Mouse (Mus musculus) liver, postnatal 0 days (tissue): ENCODE results near the gene Prn. TPM values are rescaled to one million over a fixed set of nuclear protein-coding genes. Genes with fewer than 3 reads are reported as not detected.

Experiments used
- ATAC-seq: fragments of 200-750 bp; cut with Nextera tagmentation; 2 replicates; pipeline ENCODE4 v1.8.0; 2017; ENCODE audit warnings: mild to moderate bottlenecking, moderate library complexity
- DNase-seq: peaks from one replicate; pipeline ENCODE4 v3.0.0-alpha.2; 2016
- H3K27ac ChIP-seq: fragments of 300-500 bp; sonication (generic); 2 replicates; pipeline ENCODE4 v1.5.1; 2014; ENCODE audit warnings: antibody characterized with exemption, moderate library complexity, mild to moderate bottlenecking, low read depth
- H3K27me3 ChIP-seq: fragments of 300-500 bp; sonication (generic); 2 replicates; pipeline ENCODE4 v1.6.1; 2014; ENCODE audit warnings: low read length, control low read depth, mixed read lengths; ENCODE audit not compliant: insufficient read depth
- H3K36me3 ChIP-seq: fragments of 300-500 bp; sonication (generic); replicated peaks from 2 replicates; pipeline ENCODE4 v1.6.1; 2014; ENCODE audit warnings: mild to moderate bottlenecking, control low read depth, low read length, moderate library complexity, mixed read lengths; ENCODE audit not compliant: insufficient read depth
- H3K4me1 ChIP-seq: fragments of 300-500 bp; sonication (generic); 2 replicates; pipeline ENCODE4 v1.6.1; 2014; ENCODE audit warnings: antibody characterized with exemption, mild to moderate bottlenecking, control low read depth; ENCODE audit not compliant: insufficient read depth
- H3K4me2 ChIP-seq: fragments of 300-500 bp; sonication (generic); 2 replicates; pipeline ENCODE4 v1.6.1; 2014; ENCODE audit warnings: low read depth, mild to moderate bottlenecking, low read length, moderate library complexity, mixed read lengths
- H3K4me3 ChIP-seq: fragments of 300-500 bp; sonication (generic); 2 replicates; pipeline ENCODE4 v1.5.1; 2014; ENCODE audit warnings: low read depth, low read length
- H3K9ac ChIP-seq: fragments of 300-500 bp; sonication (generic); replicated peaks from 2 replicates; pipeline ENCODE4 v1.6.1; 2014; ENCODE audit warnings: mild to moderate bottlenecking, moderate library complexity
- H3K9me3 ChIP-seq: fragments of 300-500 bp; sonication (generic); 2 replicates; pipeline ENCODE4 v1.6.1; 2016; ENCODE audit warnings: mild to moderate bottlenecking, control low read depth, low read length, mixed read lengths
- CTCF ChIP-seq: sonication (generic); IDR thresholded peaks from 2 replicates; pipeline ENCODE4 v1.5.1; 2016; ENCODE audit warnings: antibody characterized with exemption, low read depth
- EP300 ChIP-seq: IDR thresholded peaks from 2 replicates; pipeline ENCODE4 v1.6.1; 2016; ENCODE audit warnings: antibody characterized with exemption, low read depth, mild to moderate bottlenecking
- WGBS: fragments of 180-500 bp; shearing (Covaris S2); extraction: QIAGEN DNeasy Blood & Tissue Kit; methylation state at CpG from one replicate; pipeline ENCODE4 v1.1.7; 2014; ENCODE audit not compliant: insufficient replicate concordance; 5-methylcytosine and 5-hydroxymethylcytosine counted together
- polyA plus RNA-seq: library from polyadenylated mRNA; unstranded; fragments of >200 nt; fragmentation: Nextera tagmentation; extraction: Ambion mirVana; gene quantifications from 2 replicates; pipeline ENCODE4 v1.2.1, GENCODE M21; 2015

Gene Prn
- polyA plus RNA-seq, 1 experiment from 2014 or later: not detected

DNA sequence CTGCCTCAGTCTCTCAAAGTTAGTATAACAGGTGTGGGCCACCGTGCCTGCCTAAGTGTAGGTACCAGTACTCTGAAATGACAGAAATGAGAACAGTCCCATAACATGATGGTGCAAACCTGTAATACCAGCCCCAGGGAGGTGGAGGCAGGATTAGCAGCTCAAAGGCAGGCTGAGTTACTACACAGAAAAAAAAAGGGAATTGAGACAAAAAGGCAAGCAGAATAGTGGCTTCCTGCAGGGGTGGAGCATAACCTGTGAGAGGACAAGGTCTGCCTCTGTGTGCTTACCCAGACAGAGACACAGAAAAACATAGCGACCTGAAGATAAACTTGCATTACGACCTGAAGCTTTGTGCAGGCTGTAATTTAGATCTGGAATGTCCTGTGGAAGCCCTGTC, 66.9 kb downstream of the Prn start:
- DNase-seq (no peak), ATAC-seq (no peak)
- H3K4me3 ChIP-seq: no peak overlapping the region
- H3K9ac ChIP-seq: no peak overlapping the region
- H3K27me3 ChIP-seq: no peaks in the 10 kb centered on the region
- H3K36me3 ChIP-seq: no peaks in the 10 kb centered on the region
- no peak overlapping the region for H3K4me2 ChIP-seq
- TF ChIP-seq EP300 (no peak), CTCF (no peak)
- H3K27ac ChIP-seq: no peak overlapping the region
- 53% methylated on average over 3 of the region's 3 CpGs for WGBS
- H3K4me1 ChIP-seq: no peaks in the 10 kb centered on the region
- H3K9me3 ChIP-seq: no peaks in the 10 kb centered on the region

- no peak for TF ChIP-seq CTCF
- TF ChIP-seq EP300: no peak
- Histone ChIP-seq H3K4me3 (no peak overlapping the region), H3K27me3 (no peaks in the 10 kb centered on the region), H3K9me3 (no peaks in the 10 kb centered on the region), H3K9ac (0 out of 2 replicates have a peak overlapping the region, but pooled peaks have one; percentile 16), H3K36me3 (no peaks in the 10 kb centered on the region), H3K4me2 (no peak overlapping the region), H3K27ac (no peak overlapping the region), H3K4me1 (no peaks in the 10 kb centered on the region)
- ATAC-seq: no peak
- 26% methylated on average over 9 of the region's 9 CpGs for WGBS
- DNase-seq: no peak
These were observed 71.1 kb downstream of the Prn start for GRCm38 (mm10) chr2:131980866-131981265.

- Histone ChIP-seq H3K9me3 (no peaks in the 10 kb centered on the region), H3K4me1 (no peaks in the 10 kb centered on the region), H3K9ac (no peak overlapping the region), H3K36me3 (no peaks in the 10 kb centered on the region), H3K4me3 (no peak overlapping the region), H3K27me3 (no peaks in the 10 kb centered on the region), H3K4me2 (no peak overlapping the region), H3K27ac (no peak overlapping the region)
- DNase-seq (peak; percentile 60), ATAC-seq (peak; percentile 64)
- no peak for TF ChIP-seq EP300
- peak; percentile 96 for TF ChIP-seq CTCF
- WGBS: 11% methylated on average over 6 of the region's 6 CpGs
These were observed 72.9 kb downstream of the Prn start for GRCm38 (mm10) chr2:131982546-131983196.

DNA sequence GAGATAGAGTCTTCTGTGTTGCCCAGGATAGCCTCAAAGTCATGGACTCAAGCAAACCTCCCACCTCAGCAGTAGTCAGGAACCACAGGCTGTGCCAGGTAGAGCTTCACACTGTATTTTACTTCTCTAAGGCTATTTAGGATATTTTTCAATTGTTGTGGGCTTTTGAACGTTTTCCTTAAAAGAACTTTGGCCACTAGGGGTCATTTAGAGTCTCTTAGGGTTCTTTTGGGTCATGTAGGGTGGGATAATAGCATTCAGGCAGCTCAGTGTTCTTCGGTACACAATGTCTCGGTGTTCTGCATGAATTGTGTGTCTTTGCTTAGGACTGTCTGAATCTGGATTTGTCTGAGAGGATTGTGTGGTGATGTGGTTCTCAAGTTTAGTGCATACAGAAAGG, 78.2 kb downstream of the Prn start:
- H3K9ac ChIP-seq: no peak overlapping the region
- no peak overlapping the region for H3K4me3 ChIP-seq
- no peaks in the 10 kb centered on the region for H3K36me3 ChIP-seq
- DNase-seq: no peak
- no peak for TF ChIP-seq EP300
- TF ChIP-seq CTCF: peak; percentile 42; the same call in 1 of the 2 replicates
- H3K27me3 ChIP-seq: no peaks in the 10 kb centered on the region
- peaks cover 6% of the 10 kb centered on the region; the same call in 1 of the 2 replicates for H3K4me1 ChIP-seq
- ATAC-seq: no peak
- no peaks in the 10 kb centered on the region for H3K9me3 ChIP-seq
- no peak overlapping the region for H3K4me2 ChIP-seq
- 36% methylated on average over 3 of the region's 3 CpGs for WGBS
- H3K27ac ChIP-seq: no peak overlapping the region

GRCm38 (mm10) chr2:131988550-131988949, 78.8 kb downstream of the Prn start:
- TF ChIP-seq EP300 (no peak), CTCF (no peak)
- no peak overlapping the region for H3K9ac ChIP-seq
- DNase-seq (no peak), ATAC-seq (no peak)
- no peaks in the 10 kb centered on the region for H3K9me3 ChIP-seq
- H3K27ac ChIP-seq: no peak overlapping the region
- H3K4me2 ChIP-seq: no peak overlapping the region
- H3K4me3 ChIP-seq: no peak overlapping the region
- no peaks in the 10 kb centered on the region for H3K27me3 ChIP-seq
- 57% methylated on average over 2 of the region's 2 CpGs for WGBS
- no peaks in the 10 kb centered on the region for H3K36me3 ChIP-seq
- H3K4me1 ChIP-seq: peaks cover 9% of the 10 kb centered on the region; the same call in 1 of the 2 replicates

- Histone ChIP-seq H3K4me2 (no peak overlapping the region), H3K36me3 (no peaks in the 10 kb centered on the region; the same call in 1 of the 2 replicates), H3K9me3 (no peaks in the 10 kb centered on the region), H3K4me1 (peaks cover 9% of the 10 kb centered on the region; the same call in 1 of the 2 replicates), H3K27ac (no peak overlapping the region), H3K27me3 (no peaks in the 10 kb centered on the region), H3K9ac (no peak overlapping the region), H3K4me3 (no peak overlapping the region)
- DNase-seq: no peak
- ATAC-seq: no peak
- TF ChIP-seq EP300 (no peak), CTCF (no peak)
- 36% methylated on average over 2 of the region's 2 CpGs for WGBS
These were observed 82.7 kb downstream of the Prn start for GRCm38 (mm10) chr2:131992487-131992886.
